Mouse (Mus musculus): ENCODE measurements around the gene Itga9. TPM values are rescaled to one million over a fixed set of nuclear protein-coding genes. Genes with fewer than 3 reads are reported as not detected.

Gene Itga9
- polyA plus RNA-seq (2021), result 27.9 TPM

- peak; percentile 90 for TF ChIP-seq CTCF (IDR thresholded peaks at IDR 0.05)
- in situ Hi-C loops (cut with MboI; ENCODE audit: low pct_unique_long_range_greater_than_20kb), result no loop called here
- ATAC-seq, result peak; percentile 87
- POLR2A ChIA-PET, result no interaction called here
- peak; percentile 28 for DNase-seq (ENCODE audit: low read depth, low spot score)
- CTCF ChIA-PET, result interaction anchor here (0.7 to 1.9 kb wide), 8 partner anchors 10 to 302 kb away, joined by 3 to 8 read pairs (median 6); no protein-coding TSS in a partner anchor
- peaks cover 4% of the 10 kb centered on the region for H3K27me3 ChIP-seq
These were observed at the start of gene Itga9 for GRCm38 (mm10) chr9:118606148-118606816. Gene Itga9, plus strand, starts transcription at chr9:118606690.

GRCm38 (mm10) chr9:118556951-118557780, 49.3 kb upstream of the Itga9 start:
- in situ Hi-C loops (cut with MboI; ENCODE audit: low pct_unique_long_range_greater_than_20kb), result no loop called here
- no peaks in the 10 kb centered on the region for H3K27me3 ChIP-seq
- TF ChIP-seq CTCF (IDR thresholded peaks at IDR 0.05), result no peak
- ATAC-seq, result no peak
- ChIA-PET CTCF (interaction anchor here (0.8 to 1.8 kb wide), 2 partner anchors 9 to 14 kb away, joined by 3 to 4 read pairs; no protein-coding TSS in a partner anchor), POLR2A (interaction anchor here (0.5 kb wide), 1 partner anchor 289 kb away, joined by 5 read pairs; no protein-coding TSS in a partner anchor)
- no peak for DNase-seq (ENCODE audit: low read depth, low spot score)

GRCm38 (mm10) chr9:118563356-118563755, 43.1 kb upstream of the Itga9 start:
- no peak for ATAC-seq
- in situ Hi-C loops (cut with MboI; ENCODE audit: low pct_unique_long_range_greater_than_20kb), result no loop called here
- ChIA-PET CTCF (no interaction called here), POLR2A (no interaction called here)
- no peaks in the 10 kb centered on the region for H3K27me3 ChIP-seq
- no peak for DNase-seq (ENCODE audit: low read depth, low spot score)
- no peak for TF ChIP-seq CTCF (IDR thresholded peaks at IDR 0.05)

GRCm38 (mm10) chr9:118563866-118564265, 42.6 kb upstream of the Itga9 start:
- POLR2A ChIA-PET, result no interaction called here
- CTCF ChIA-PET, result no interaction called here
- ATAC-seq (no peak), DNase-seq (ENCODE audit: low read depth, low spot score) (no peak)
- TF ChIP-seq CTCF (IDR thresholded peaks at IDR 0.05), result no peak
- in situ Hi-C loops (cut with MboI; ENCODE audit: low pct_unique_long_range_greater_than_20kb), result no loop called here
- no peaks in the 10 kb centered on the region for H3K27me3 ChIP-seq

DNA sequence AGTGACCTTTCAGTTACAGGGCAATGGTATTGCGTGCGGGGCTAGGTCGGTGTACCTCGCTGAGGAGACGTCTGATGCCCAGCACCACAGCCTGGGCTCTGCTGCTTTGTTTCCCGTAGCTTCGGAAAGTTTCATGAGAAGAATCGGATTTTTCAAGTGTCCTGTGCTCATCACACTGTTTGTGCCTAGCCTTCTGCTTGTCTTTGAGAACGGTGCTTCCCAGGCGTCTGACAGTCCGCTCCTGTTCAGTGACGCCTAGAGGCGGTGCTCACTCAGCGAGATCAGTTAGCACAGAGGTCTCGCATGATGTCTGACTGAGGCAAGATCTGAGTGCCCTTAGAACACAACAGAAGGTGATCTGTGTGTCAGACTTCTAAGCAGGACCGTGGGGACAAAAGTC, 41.8 kb upstream of the Itga9 start:
- H3K27me3 ChIP-seq, result no peaks in the 10 kb centered on the region
- in situ Hi-C loops (cut with MboI; ENCODE audit: low pct_unique_long_range_greater_than_20kb), result no loop called here
- DNase-seq (ENCODE audit: low read depth, low spot score), result no peak
- no peak for ATAC-seq
- no peak for TF ChIP-seq CTCF (IDR thresholded peaks at IDR 0.05)
- POLR2A ChIA-PET, result no interaction called here
- CTCF ChIA-PET, result no interaction called here

DNA sequence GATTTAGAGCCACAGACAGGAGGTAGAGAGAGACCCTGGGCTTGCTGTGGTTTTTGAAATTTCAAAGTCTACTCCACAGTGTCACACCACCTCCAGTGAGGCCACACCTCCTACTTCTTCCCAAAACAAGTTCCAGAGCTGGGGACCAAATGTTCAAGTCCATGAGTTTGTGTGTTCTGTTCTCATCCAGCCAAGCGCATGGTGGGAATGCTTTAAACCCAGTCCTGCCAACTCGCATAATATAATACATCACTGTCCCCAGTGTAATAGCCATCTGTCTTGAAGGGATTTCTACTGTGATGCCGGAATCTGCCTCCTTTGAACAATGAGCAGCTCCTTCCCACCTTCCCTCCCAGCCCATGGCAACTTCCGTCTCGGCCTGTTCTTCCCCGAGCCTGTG, 37.2 kb upstream of the Itga9 start:
- H3K27me3 ChIP-seq, result no peaks in the 10 kb centered on the region
- DNase-seq (ENCODE audit: low read depth, low spot score) (no peak), ATAC-seq (no peak)
- ChIA-PET POLR2A (no interaction called here), CTCF (no interaction called here)
- in situ Hi-C loops (cut with MboI; ENCODE audit: low pct_unique_long_range_greater_than_20kb), result no loop called here
- no peak for TF ChIP-seq CTCF (IDR thresholded peaks at IDR 0.05)

GRCm38 (mm10) chr9:118570865-118571264, 35.6 kb upstream of the Itga9 start:
- POLR2A ChIA-PET, result interaction anchor here (0.7 kb wide), 1 partner anchor 455 kb away, joined by 5 read pairs; no protein-coding TSS in a partner anchor
- in situ Hi-C loops (cut with MboI; ENCODE audit: low pct_unique_long_range_greater_than_20kb), result no loop called here
- TF ChIP-seq CTCF (IDR thresholded peaks at IDR 0.05), result no peak
- no peaks in the 10 kb centered on the region for H3K27me3 ChIP-seq
- DNase-seq (ENCODE audit: low read depth, low spot score) (no peak), ATAC-seq (no peak)
- CTCF ChIA-PET, result interaction anchor here (1.3 kb wide), 1 partner anchor 14 kb away, joined by 3 read pairs; no protein-coding TSS in a partner anchor

DNA sequence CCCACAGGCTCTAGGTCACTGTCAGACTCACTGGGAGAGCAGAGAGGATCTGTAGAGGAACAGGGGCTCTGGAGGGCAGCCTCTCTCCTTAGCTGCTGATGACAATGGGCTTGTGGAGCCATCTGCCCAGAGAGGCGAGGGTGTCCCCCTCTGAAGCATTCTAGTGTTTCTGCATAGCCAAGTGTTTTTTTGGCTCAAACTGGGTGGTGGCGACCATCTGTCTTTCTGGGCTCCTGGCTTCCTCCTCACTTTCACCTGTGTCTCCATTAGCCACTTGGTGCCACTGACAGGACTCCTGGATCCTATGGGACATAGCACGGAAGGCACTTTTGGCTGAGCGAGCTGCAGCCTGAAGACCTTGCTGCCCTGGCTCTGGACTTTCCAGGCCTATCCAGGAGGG, 34.8 kb upstream of the Itga9 start:
- ChIA-PET CTCF (interaction anchor here (1.3 kb wide), 1 partner anchor 14 kb away, joined by 3 read pairs; no protein-coding TSS in a partner anchor), POLR2A (no interaction called here)
- TF ChIP-seq CTCF (IDR thresholded peaks at IDR 0.05), result no peak
- no peaks in the 10 kb centered on the region for H3K27me3 ChIP-seq
- in situ Hi-C loops (cut with MboI; ENCODE audit: low pct_unique_long_range_greater_than_20kb), result no loop called here
- no peak for ATAC-seq
- no peak for DNase-seq (ENCODE audit: low read depth, low spot score)

- in situ Hi-C loops (cut with MboI; ENCODE audit: low pct_unique_long_range_greater_than_20kb), result no loop called here
- POLR2A ChIA-PET, result no interaction called here
- CTCF ChIA-PET, result interaction anchor here (1.8 kb wide), 1 partner anchor 9 kb away, joined by 7 read pairs; no protein-coding TSS in a partner anchor
- no peak for TF ChIP-seq CTCF (IDR thresholded peaks at IDR 0.05)
- H3K27me3 ChIP-seq, result no peaks in the 10 kb centered on the region
- ATAC-seq, result no peak
- DNase-seq (ENCODE audit: low read depth, low spot score), result no peak
These were observed 31.6 kb upstream of the Itga9 start for GRCm38 (mm10) chr9:118574911-118575310.

GRCm38 (mm10) chr9:118580371-118580770, 26.1 kb upstream of the Itga9 start:
- TF ChIP-seq CTCF (IDR thresholded peaks at IDR 0.05), result no peak
- no peak for ATAC-seq

GRCm38 (mm10) chr9:118582757-118583156, 23.7 kb upstream of the Itga9 start:
- ChIA-PET POLR2A (interaction anchor here (0.7 kb wide), 1 partner anchor 135 kb away, joined by 3 read pairs; no protein-coding TSS in a partner anchor), CTCF (interaction anchor here (0.6 kb wide), 1 partner anchor 444 kb away, joined by 3 read pairs; no protein-coding TSS in a partner anchor)
- H3K27me3 ChIP-seq, result no peaks in the 10 kb centered on the region
- TF ChIP-seq CTCF (IDR thresholded peaks at IDR 0.05), result no peak
- DNase-seq (ENCODE audit: low read depth, low spot score) (no peak), ATAC-seq (no peak)
- in situ Hi-C loops (cut with MboI; ENCODE audit: low pct_unique_long_range_greater_than_20kb), result no loop called here

More at GRCm38 (mm10) chr9:118580371-118580770, 26.1 kb upstream of the Itga9 start:
- no peaks in the 10 kb centered on the region for H3K27me3 ChIP-seq
- CTCF ChIA-PET, result interaction anchor here (1.3 to 1.8 kb wide), 2 partner anchors 16 to 22 kb away, joined by 3 to 6 read pairs; no protein-coding TSS in a partner anchor
- in situ Hi-C loops (cut with MboI; ENCODE audit: low pct_unique_long_range_greater_than_20kb), result no loop called here
- no peak for DNase-seq (ENCODE audit: low read depth, low spot score)
- POLR2A ChIA-PET, result no interaction called here
